Mouse (Mus musculus) heart, adult 18-20 months (tissue): ENCODE data around the gene Zfp618. TPM values are rescaled to one million over a fixed set of nuclear protein-coding genes. Genes with fewer than 3 reads are reported as not detected.

Source experiments
- DNase-seq, 2 experiments: peaks; one replicate each; pipeline ENCODE4 v3.0.0; 2021 to 2022; ENCODE audit warnings: mixed read lengths in 1 of 2
- total RNA-seq, 2 experiments: library from RNA; stranded (reverse); gene quantifications; 2 replicates each; pipeline ENCODE4 v1.2.3; 2021

Zfp618 gene
- total RNA-seq, 2 experiments from 2014 or later = 0.20 to 0.23 TPM

- no peak for DNase-seq
These were observed 103.3 kb downstream of the Zfp618 start for GRCm38 (mm10) chr4:63068499-63069175.

GRCm38 (mm10) chr4:63071413-63072260, 106.3 kb downstream of the Zfp618 start:
- no peak for DNase-seq

- DNase-seq = no peak
These were observed 107.8 kb downstream of the Zfp618 start for GRCm38 (mm10) chr4:63073139-63073538.

- DNase-seq = peak in 1 of 2 experiments; percentile 22
These were observed 113.8 kb downstream of the Zfp618 start for GRCm38 (mm10) chr4:63079159-63079558.

- peak; percentile 83 to 88 for DNase-seq
These were observed 119.1 kb downstream of the Zfp618 start for GRCm38 (mm10) chr4:63084473-63084889.

DNA sequence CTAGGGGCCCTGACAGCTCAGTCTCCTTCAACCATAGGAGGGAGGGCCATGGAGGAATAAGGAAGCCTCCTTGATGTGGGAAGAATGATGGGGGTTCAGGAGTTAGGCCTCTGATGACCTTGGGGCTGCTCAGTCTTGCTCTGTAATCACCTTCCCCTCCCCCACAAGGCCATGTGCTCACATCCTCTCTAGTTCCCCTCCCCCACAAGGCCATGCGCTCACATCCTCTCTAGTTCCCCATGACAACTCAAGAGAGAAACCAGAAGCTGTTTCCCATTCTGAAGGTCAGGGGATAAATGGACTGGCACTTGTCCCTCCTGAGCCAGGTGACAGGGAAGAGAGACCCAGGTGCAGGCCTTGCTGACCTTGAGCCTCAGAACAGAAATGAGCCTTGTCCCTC, 124.1 kb downstream of the Zfp618 start:
- DNase-seq = no peak

DNA sequence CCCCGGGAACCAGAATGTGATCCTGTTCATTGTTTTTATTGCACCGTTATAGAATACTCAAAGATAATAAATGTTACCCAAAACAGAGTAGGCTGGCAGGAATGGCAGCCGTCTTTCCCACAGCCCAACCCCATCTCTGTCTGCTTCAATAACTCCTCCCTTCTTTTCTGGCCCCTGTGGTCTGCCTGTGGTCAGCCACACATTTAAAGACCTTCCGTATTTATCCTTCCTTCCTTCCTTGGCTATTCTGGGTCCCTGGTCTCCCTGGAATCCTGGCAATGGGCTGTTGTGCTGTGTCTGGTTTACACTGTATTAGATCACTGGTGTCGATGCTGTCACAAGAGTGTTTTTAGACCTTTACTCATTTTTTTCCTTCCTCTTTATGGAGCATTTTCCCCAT, 125.8 kb downstream of the Zfp618 start:
- DNase-seq = no peak

DNA sequence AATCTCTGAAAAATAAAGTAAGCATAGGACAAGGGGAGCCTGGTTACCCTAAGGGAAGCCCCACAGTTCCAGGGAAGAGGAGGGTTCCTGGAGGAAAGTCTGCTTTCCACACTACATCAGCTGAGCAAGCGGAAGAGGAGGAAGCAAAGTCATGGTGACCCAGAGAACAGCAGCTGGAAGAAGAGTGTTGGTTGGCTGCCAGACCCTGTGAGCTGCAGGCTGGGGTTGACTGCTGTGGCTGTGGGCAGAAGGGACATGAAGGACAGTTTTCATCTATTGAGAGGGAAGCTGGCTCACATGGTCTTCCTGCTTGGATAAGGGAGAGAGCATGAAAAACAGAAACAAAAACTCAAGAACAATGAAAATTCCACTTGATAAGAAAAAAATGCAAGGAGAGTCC, 132.2 kb downstream of the Zfp618 start:
- DNase-seq = peak; percentile 59

DNA sequence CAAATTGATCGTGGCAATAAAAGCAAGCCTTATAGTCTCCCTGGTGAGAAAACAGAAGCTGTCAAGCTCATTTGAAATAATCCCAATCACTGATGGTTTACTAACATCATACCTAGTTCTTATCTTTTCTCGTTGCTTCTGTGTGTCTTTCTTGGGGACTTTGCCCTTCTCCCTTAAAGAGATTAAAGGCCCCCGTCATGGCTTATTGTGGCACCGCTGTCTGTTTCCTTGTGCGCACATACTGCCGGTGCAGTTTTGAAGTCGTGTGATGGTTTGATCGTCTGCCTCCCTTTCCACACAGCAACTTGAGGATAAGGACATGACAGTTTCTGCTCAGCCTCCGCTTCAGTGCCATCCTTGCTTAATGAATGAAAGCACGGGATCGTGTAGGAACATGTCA, 135.1 kb downstream of the Zfp618 start:
- DNase-seq = no peak

- DNase-seq = no peak
These were observed 136.7 kb downstream of the Zfp618 start for GRCm38 (mm10) chr4:63102025-63102424.

- DNase-seq = no peak
These were observed 140.3 kb downstream of the Zfp618 start for GRCm38 (mm10) chr4:63105651-63106050.

GRCm38 (mm10) chr4:63118639-63119437, 153.5 kb downstream of the Zfp618 start:
- DNase-seq = peak; percentile 65 to 86

- DNase-seq = no peak
These were observed 159.6 kb downstream of the Zfp618 start for GRCm38 (mm10) chr4:63124861-63125466.

DNA sequence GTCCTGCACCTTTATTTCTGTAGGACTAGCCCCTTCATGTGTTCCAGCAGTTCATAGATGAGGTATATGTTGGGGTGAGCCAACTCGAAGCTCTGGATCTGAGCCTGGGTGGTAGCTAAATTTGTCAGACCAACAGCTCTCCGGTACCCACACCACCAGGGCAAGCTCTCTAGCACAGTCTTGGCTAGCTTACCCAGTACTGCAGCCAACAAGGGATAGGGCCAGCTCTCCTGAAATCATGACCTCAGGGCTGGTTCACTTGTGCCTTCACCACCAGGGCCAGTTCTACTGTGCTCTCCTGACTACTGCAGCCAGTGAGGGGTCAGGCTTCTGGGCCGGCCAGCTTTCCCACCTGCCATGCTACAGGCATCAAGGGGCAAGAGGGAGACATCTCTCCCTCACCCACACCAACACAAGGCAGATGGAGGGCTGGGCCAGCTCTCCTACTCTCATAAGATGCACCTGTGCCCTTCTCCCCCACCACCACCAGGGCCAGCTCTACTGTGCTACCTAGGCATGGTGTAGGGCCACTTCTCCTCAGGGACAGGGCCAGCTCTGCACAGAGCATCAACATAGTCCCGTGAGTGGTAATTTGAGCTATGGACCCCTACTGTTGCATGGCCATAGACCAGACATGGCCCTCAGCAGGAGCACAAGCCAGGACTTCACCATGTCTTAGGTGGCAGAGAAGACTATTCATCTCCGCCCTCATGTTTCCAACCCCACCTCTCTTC, 164.7 kb downstream of the Zfp618 start:
- DNase-seq = peak; percentile 66 to 80

DNA sequence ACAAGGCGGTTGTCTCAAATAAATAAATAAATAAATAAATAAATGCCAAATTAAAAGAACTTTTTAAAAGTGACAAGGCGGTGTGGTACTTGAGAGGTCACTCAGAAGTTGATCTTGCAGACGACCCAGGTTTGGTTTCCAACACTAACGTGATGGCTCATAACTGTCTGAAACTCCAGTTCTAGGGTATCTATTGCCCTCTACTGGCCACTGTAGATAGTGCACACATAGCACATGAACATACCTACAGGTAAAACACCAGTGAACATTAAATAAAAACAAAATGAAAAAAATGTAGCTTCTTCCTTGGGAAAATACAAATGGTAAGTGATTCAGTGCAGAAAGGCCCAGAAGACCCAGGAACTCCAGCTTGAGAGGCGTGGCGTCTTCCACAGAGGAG, 181.9 kb downstream of the Zfp618 start:
- no peak for DNase-seq

- DNase-seq = peak in 1 of 2 experiments; percentile 17
These were observed 185.8 kb downstream of the Zfp618 start for GRCm38 (mm10) chr4:63151127-63151526.

DNA sequence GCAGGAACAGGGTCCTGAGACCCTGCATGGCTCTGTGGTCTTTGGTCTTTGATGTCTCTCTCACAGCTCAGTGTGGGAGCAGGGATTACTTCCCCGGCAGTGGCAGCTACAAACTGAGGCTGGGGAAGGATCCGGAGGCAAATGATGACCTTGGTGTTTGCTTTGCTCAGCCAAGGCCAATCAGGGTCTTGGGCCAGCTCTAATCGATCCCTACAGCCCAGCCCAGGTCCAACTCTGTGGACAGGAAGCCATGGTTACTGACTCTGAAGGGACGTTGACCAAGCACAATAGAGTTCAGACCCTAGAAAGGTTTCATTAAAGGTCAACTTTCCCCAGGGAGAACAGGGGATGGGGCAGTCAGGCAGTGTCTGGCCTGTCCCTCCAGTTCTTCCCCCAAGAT, 188.7 kb downstream of the Zfp618 start:
- DNase-seq = no peak

DNA sequence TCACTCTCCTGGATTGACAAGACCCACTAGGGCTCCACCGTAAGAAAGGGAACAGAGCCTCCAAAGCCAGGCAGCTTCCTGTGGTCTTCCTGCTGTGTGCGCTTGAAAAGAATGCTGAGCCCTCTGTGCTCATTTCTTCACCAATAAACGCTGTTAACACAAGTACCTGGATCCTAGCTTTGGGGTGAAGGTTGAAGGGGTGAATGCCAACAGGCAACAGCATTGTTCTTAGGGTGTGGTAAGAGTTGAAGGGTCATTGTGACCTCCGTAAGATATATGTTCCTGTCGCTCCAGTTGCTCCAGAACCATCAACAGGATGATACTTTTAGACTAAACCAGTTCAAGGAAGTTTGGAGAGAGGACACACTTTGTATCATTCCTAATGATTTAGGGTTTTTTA, 189.3 kb downstream of the Zfp618 start, which contains the start of gene Ambp:
Gene Ambp, minus strand, starts transcription at position 101 of the 400 bp plus-strand sequence.
- DNase-seq = no peak

DNA sequence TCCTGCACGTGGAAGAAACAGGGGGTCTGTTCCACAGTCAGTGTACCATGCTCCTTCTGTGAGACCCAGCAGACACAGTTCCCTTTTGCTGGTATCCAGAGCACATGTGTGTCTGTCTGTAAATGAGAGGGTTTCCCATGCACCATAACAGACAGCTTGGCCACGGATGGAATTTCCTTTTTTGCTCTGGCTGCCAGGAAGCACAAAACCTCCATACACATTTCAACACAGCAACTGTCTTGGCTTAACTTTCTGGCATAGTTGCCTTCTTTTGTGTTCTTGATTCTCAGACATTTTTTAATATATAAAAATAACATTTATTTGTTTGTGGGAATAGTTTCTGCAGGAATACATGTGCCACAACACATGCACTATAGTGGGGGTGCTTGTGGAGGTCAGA, 190.2 kb downstream of the Zfp618 start:
- no peak for DNase-seq

DNA sequence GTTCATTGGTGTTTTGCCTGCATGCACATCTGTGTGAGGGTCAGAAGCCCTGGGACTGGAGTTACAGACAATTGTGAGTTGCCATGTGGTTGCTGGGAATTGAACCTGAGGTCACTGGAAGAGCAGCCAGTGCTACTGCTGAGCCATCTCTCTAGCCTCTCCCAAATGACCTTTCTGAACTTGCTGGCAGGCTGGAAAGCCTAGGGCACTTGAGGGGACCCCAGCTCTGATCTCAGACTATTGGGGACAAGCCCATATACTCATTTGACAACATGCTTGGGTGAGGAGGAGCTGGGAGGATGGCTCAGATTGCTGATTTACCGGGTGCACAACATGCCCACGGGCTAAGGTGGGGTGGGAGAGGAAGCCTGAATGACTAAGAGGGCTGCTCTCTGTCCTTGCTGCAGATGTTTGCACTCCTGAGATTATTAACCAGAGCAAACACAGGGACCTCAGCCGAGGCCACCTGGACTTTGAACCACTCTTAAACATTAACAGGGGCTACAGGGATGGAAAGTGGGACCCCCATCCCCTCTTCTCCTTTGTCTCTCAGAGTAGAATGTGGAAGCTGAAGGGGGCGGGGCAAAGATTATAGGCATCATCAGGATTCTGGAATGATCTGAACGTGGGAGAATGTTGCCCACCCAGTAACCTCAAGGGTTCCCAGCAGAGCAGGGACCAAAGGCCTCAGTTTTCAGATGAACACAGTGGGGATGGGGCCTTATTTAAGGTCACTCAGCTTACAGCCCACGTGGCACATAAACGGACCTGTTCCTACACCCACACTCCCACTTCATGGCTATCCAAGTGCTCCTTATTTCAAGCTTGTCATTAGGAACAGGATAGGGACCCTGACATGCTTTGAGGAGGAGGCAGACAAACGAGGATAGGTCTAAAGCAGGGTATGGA, 191.6 kb downstream of the Zfp618 start:
- DNase-seq = no peak
